Mouse (Mus musculus) right cerebral cortex, adult 18-20 months (tissue): Measurements from ENCODE around the gene Agps.
A peak's percentile ranks its signal among the peaks of the same experiment; 100 is the strongest.
"Not testable (repeated sequence)": the region's sequence is repeated elsewhere in the genome, so short reads cannot be mapped to it uniquely, and the experiment has no call there.

ENCODE experiments used
- DNase-seq: peaks from one replicate; pipeline ENCODE4 v3.0.0; 2022; ENCODE audit warnings: mixed read lengths

The Agps gene

GRCm38 (mm10) chr2:75930941-75931340 lies 99.0 kb downstream of the Agps start:
- DNase-seq: peak; percentile 65

GRCm38 (mm10) chr2:75933541-75933940 lies 101.6 kb downstream of the Agps start:
- no peak for DNase-seq

- DNase-seq: not testable (repeated sequence)
Observed at GRCm38 (mm10) chr2:75936685-75937084, 104.7 kb downstream of the Agps start.

GRCm38 (mm10) chr2:75937520-75938116 lies 105.6 kb downstream of the Agps start:
- DNase-seq: not testable (repeated sequence)

GRCm38 (mm10) chr2:75938117-75939063 lies 106.4 kb downstream of the Agps start, which contains the start of gene Ttc30b:
Ttc30b (minus strand) TSS chr2:75938585.
- DNase-seq: peak; percentile 74

- DNase-seq: no peak
Observed at GRCm38 (mm10) chr2:75950685-75951084, 118.7 kb downstream of the Agps start.

- DNase-seq: no peak
Observed at GRCm38 (mm10) chr2:75953320-75953719, 121.3 kb downstream of the Agps start.

GRCm38 (mm10) chr2:75955709-75956108 lies 123.7 kb downstream of the Agps start:
- DNase-seq: no peak

GRCm38 (mm10) chr2:75959183-75959849 lies 127.3 kb downstream of the Agps start:
- no peak for DNase-seq

GRCm38 (mm10) chr2:75959850-75960365 lies 127.9 kb downstream of the Agps start:
- DNase-seq: no peak

- peak; percentile 21 for DNase-seq
Observed at GRCm38 (mm10) chr2:75960366-75961330, 128.7 kb downstream of the Agps start.

GRCm38 (mm10) chr2:75963211-75963840 lies 131.3 kb downstream of the Agps start:
- no peak for DNase-seq

- no peak for DNase-seq
Observed at GRCm38 (mm10) chr2:75964051-75964450, 132.1 kb downstream of the Agps start.

GRCm38 (mm10) chr2:75964512-75964911 lies 132.5 kb downstream of the Agps start:
- DNase-seq: peak; percentile 51

- DNase-seq: peak; percentile 78
Observed at GRCm38 (mm10) chr2:75964972-75965371, 133.0 kb downstream of the Agps start.

- no peak for DNase-seq
Observed at GRCm38 (mm10) chr2:75974131-75974530, 142.2 kb downstream of the Agps start.

- DNase-seq: not testable (repeated sequence)
Observed at GRCm38 (mm10) chr2:75976070-75976469, 144.1 kb downstream of the Agps start.

- DNase-seq: not testable (repeated sequence)
Observed at GRCm38 (mm10) chr2:75977752-75978368, 145.9 kb downstream of the Agps start, which contains the start of gene Ttc30a2. Ttc30a2 (minus strand) TSS chr2:75978170.
